Mouse (Mus musculus) bone marrow, adult 2 months (tissue): ENCODE data around the gene Krt82. TPM values are rescaled to one million over a fixed set of nuclear protein-coding genes. Genes with fewer than 3 reads are reported as not detected.

Source experiments
- H3K27ac ChIP-seq: fragments of 200-500 bp; 2 replicates; pipeline ENCODE4 v1.5.1; 2012; ENCODE audit warnings: low read depth, mild to moderate bottlenecking, control low read depth, inconsistent platforms, low read length; ENCODE audit not compliant: control insufficient read depth, poor library complexity, insufficient read depth
- H3K4me1 ChIP-seq: fragments of 200-500 bp; 2 replicates; pipeline ENCODE4 v1.6.1; 2011; ENCODE audit warnings: low read length; ENCODE audit not compliant: control insufficient read depth, insufficient read depth
- H3K4me3 ChIP-seq: fragments of 200-500 bp; replicated peaks from 2 replicates; pipeline ENCODE3; 2011; ENCODE audit warnings: mild to moderate bottlenecking, low read depth, low read length, control low read depth; ENCODE audit not compliant: control insufficient read depth
- CTCF ChIP-seq: fragments of 200-500 bp; IDR thresholded peaks from 2 replicates; pipeline ENCODE4 v1.5.1; 2011; ENCODE audit warnings: low read length, control low read depth; ENCODE audit not compliant: control insufficient read depth, insufficient read depth
- POLR2A ChIP-seq: fragments of 200-500 bp; IDR thresholded peaks from 2 replicates; pipeline ENCODE4 v1.6.1; 2011; ENCODE audit warnings: low read depth, mild to moderate bottlenecking, control low read depth, low read length, borderline replicate concordance; ENCODE audit not compliant: control insufficient read depth
- WGBS: fragments of 180-500 bp; shearing (Covaris S2); methylation state at CpG from one replicate; pipeline ENCODE4 v1.1.7; 2018; 5-methylcytosine and 5-hydroxymethylcytosine counted together
- polyA plus RNA-seq: library from polyadenylated mRNA; stranded (reverse); fragments of >200 nt; gene quantifications from 2 replicates; pipeline ENCODE4 v1.2.4, GENCODE M21; 2011; ENCODE audit warnings: low replicate concordance; ENCODE audit not compliant: missing spikeins, insufficient read depth, insufficient read length

Krt82 gene
- not detected in 2 replicates for polyA plus RNA-seq

DNA sequence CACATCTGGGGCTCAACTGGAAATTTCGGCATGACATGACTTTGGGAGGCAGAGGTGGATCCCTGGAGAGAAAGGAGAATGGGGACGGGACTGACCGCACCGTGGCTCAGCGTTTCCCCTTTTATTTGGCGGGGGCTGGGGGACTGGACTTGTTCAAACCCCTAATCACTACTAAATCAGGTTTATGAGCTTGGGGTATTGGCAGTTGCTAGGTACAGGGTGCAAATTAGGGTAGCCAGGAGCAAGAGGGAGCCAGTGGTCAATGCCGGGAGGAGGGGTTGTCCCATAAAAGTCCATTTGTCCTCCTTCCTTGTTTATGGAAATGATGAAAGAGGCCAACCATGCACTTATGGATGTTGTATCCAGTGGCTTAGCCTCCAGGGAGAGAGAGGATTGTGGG, at the start of gene Krt82:
TSS of gene Krt82 (minus strand) at position 101 of the 400 bp plus-strand sequence.
- no peak within 1 kb of the TSS for H3K4me3 ChIP-seq
- TF ChIP-seq CTCF: no peak
- no peak for TF ChIP-seq POLR2A
- no peak within 1 kb of the TSS for H3K27ac ChIP-seq
- 75% methylated on average over 7 of the region's 7 CpGs for WGBS
- H3K4me1 ChIP-seq: no peaks in the 10 kb centered on the region

DNA sequence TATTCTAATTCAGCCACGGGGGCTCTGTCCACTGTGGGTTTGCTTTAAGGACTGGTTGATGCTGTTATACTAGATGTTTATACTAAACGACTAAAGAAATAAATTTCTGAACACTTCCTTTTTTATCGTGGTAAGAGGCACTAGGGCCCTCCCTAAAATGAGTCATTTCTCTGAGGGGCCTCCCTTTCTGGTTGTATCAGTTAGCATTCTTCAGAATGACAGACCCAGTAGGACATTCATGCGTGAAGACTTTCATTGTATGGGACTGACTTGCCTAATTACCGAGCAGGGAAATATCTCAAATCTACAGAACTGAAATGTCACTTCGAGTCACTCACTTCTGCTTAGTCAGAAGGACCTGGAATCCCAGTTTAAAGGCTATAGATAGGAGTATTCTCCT, 48.7 kb upstream of the Krt82 start:
- no peak for TF ChIP-seq CTCF
- TF ChIP-seq POLR2A: no peak
- Histone ChIP-seq H3K4me1 (no peaks in the 10 kb centered on the region), H3K4me3 (no peak overlapping the region), H3K27ac (no peak overlapping the region)
- 40% methylated on average over 6 of the region's 6 CpGs for WGBS

DNA sequence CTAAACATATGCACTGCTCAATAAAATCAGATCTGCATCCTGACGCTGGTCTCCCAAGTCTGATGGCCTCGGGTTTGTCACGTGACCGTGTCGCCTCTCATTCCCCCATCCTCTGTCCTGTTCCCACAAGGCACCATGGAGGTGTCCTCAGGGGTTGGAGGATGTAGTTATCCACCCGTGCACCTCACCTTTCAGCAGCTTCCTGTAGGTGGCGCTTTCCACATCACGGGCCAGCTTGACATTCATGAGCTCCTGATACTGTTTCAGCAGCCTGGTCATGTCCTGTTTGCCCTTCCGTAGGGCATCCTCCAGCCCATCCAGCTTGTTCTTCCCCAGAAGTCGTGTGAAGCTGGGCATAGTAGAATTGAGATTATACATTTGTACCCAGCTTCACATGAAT, 37.7 kb upstream of the Krt82 start:
- TF ChIP-seq CTCF: peak; percentile 33; the same call in 1 of the 2 replicates
- no peak for TF ChIP-seq POLR2A
- 69% methylated on average over 10 of the region's 10 CpGs for WGBS
- Histone ChIP-seq H3K27ac (no peak overlapping the region), H3K4me3 (no peak overlapping the region), H3K4me1 (no peaks in the 10 kb centered on the region; the same call in 1 of the 2 replicates)

DNA sequence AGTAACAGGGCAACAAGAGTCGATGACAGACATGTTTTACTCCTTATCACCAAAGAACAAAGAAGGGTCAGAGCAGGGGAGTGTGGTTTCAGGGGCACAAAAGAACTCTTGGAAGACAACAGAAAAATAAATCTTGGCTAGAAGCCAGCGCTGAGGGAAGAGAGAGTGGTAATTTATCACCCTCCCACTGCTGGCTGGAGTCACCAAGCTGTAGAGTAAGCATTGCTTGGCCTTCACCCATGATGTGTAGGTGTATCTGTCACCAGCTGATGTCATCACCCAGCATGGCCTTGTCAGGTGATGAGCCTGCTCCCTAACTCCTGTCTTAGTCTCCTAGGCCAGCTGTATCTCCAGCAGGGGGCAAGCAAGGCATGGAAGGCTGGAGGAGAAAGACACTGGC, 34.0 kb upstream of the Krt82 start:
- WGBS: 23% methylated on average over 2 of the region's 2 CpGs
- H3K4me1 ChIP-seq: no peaks in the 10 kb centered on the region
- no peak overlapping the region for H3K4me3 ChIP-seq
- no peak for TF ChIP-seq POLR2A
- no peak for TF ChIP-seq CTCF
- H3K27ac ChIP-seq: no peak overlapping the region

DNA sequence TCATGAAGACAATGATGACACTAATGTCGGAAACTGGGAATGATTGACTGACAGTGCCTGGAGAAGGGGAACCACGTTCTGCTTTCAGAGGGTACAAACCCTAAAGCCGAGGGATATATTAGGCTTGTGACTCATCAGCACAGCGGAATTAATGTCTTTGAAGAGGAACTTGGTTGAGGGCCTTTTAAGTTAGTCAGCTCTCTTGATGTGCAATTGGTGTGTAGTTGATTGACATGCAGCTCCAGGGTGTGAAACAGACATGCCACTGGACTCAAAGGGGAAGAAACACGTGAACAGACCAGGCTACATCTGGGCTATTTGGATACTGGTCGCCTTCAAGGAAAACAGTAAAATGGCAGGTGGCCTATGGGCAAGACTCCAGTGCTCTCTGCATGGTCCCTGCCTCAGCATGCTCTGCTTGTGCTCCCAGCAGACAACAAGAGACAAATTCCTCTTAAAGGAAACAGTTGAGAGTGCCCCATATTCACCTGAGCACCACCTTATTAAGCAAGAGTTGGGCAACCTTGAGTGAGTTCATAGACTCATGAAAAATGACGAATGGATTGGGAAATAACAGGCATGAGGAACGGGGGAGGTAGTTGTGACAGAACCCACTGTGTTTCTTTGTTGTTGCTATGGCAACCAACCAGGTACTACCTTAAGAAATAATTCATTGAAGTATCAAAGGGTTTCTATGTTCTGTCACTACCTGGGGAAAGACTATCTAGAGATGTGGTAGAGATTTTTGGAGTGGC, 32.9 kb upstream of the Krt82 start:
- WGBS: 54% methylated on average over 8 of the region's 8 CpGs
- TF ChIP-seq CTCF: no peak
- TF ChIP-seq POLR2A: no peak
- no peak overlapping the region for H3K4me3 ChIP-seq
- no peaks in the 10 kb centered on the region for H3K4me1 ChIP-seq
- no peak overlapping the region for H3K27ac ChIP-seq

DNA sequence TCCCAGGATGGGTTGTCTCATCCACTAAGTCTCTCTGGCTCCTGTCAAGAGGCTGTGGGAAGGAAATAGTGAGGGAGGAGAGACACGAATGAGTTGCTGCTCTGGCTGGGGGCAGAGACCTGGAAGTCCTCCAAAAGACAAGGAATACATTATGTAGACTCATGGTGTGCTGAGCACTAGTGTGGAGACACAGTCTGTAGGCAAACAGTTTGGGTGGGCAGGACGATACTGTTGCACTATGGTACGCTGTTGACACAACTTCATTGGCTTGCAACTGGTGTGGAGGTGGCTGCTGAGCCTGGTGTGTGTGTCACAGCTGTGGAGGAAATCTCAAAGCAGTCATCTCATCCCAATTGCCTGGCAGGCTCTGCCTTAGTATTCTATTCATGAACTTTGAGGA, 31.2 kb upstream of the Krt82 start:
- H3K27ac ChIP-seq: no peak overlapping the region
- TF ChIP-seq CTCF: no peak
- TF ChIP-seq POLR2A: no peak
- 69% methylated on average over 3 of the region's 3 CpGs for WGBS

DNA sequence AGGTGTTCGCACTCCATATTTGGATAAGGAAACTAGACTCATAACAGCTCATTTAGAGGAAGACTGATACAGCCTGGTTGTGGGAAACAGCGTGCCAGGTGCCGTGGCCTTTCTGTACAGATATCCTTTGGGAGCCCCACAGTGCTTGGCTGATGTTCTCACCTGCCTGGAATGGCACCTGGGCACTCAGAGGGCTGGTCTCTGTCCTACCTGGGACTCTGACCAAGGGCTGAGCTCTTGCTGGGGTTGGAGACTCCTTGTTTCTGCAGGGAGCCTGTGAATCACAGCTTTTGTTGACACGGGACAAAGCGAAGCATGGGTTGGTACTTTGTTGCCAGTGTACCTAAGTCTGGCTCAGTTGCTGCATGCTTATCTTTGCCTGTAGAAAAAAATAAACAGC, 25.0 kb upstream of the Krt82 start:
- H3K27ac ChIP-seq: no peak overlapping the region
- TF ChIP-seq POLR2A (no peak), CTCF (no peak)
- H3K4me3 ChIP-seq: no peak overlapping the region
- 63% methylated on average over 5 of the region's 5 CpGs for WGBS
- no peaks in the 10 kb centered on the region for H3K4me1 ChIP-seq

More for the DNA sequence above, 31.2 kb upstream of the Krt82 start:
- H3K4me3 ChIP-seq: no peak overlapping the region
- H3K4me1 ChIP-seq: no peaks in the 10 kb centered on the region

DNA sequence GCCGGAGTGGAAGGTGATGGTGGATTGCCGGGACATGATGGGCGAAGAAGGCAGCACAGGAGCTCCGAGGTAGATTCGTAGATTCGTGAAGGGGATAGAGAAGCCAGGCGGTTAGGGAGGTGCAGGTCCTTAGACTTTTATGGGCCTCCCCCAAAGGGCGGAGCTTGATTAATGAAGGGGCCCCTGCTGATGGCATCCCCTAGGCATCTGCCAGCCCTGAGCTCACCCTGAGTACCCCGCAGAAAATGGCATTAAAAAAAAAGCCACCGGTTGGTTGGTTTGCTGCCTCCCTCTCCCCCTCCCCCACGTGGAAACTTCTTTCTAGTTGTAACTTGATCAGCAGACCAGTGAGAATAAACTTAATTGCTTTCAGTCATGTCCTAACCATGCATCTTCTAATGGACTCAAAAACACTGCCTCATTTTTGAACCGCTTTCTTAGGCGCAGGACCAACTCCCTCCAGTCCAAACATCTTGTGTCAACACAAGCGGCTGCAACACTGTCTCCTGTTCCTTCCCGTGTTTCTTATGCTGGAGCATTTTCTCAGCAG, 23.4 kb upstream of the Krt82 start, which contains the start of gene Krt75:
TSS of gene Krt75 (minus strand) at position 109 of the 550 bp plus-strand sequence.
- WGBS: 68% methylated on average over 15 of the region's 15 CpGs
- Histone ChIP-seq H3K27ac (no peak within 1 kb of the TSS), H3K4me3 (no peak within 1 kb of the TSS), H3K4me1 (no peaks in the 10 kb centered on the region; the same call in 1 of the 2 replicates)
- TF ChIP-seq POLR2A (no peak), CTCF (no peak)

DNA sequence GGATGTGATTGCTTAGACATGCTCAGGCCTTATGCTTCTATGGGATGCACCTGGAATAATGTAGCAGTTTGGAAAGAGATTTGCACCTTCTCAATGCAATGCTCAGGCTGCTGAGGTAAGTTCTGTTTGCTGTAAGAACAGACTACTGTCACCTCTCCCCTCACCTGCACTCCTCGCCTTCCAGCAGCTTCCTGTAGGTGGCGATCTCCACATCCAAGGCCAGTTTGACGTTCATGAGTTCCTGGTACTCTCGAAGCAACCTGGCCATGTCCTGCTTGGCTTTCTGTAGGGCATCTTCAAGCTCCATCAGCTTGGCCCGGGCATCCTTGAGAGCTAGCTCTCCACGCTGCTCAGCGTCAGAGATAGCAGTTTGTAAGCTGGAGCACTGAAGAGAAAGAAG, 17.3 kb upstream of the Krt82 start:
- TF ChIP-seq POLR2A: no peak
- peak; percentile 54; the same call in 1 of the 2 replicates for TF ChIP-seq CTCF
- Histone ChIP-seq H3K27ac (no peak overlapping the region), H3K4me3 (no peak overlapping the region), H3K4me1 (no peaks in the 10 kb centered on the region; the same call in 1 of the 2 replicates)
- 42% methylated on average over 7 of the region's 7 CpGs for WGBS
